Mouse (Mus musculus): Measurements from ENCODE around the gene Olfr907. TPM values are rescaled to one million over a fixed set of nuclear protein-coding genes. Genes with fewer than 3 reads are reported as not detected.

Olfr907 gene
- polyA plus RNA-seq (2015; fragmentation: Nextera tagmentation; extraction: Ambion mirVana), result not detected in 2 replicates

GRCm38 (mm10) chr9:38495501-38495900 is at the start of gene Olfr907:
TSS of gene Olfr907 (plus strand) at chr9:38495801.
- H3K9ac ChIP-seq, result no peak within 1 kb of the TSS
- no peak within 1 kb of the TSS for H3K4me2 ChIP-seq
- ATAC-seq (ENCODE audit: insufficient number of reproducible peaks, low FRiP score, low TSS enrichment, low read depth), result no peak
- H3K4me1 ChIP-seq, result no peaks in the 10 kb centered on the region
- no peaks in the 10 kb centered on the region for H3K9me3 ChIP-seq
- no peaks in the 10 kb centered on the region for H3K36me3 ChIP-seq
- WGBS, result 73% methylated on average over 2 of the region's 2 CpGs
- H3K4me3 ChIP-seq, result no peak within 1 kb of the TSS
- H3K27me3 ChIP-seq, result no peaks in the 10 kb centered on the region
- no peak within 1 kb of the TSS for H3K27ac ChIP-seq

GRCm38 (mm10) chr9:38447352-38447751 is 48.2 kb upstream of the Olfr907 start, which contains the start of gene Olfr902:
TSS of gene Olfr902 (plus strand) at chr9:38447652.
- Histone ChIP-seq H3K27me3 (no peaks in the 10 kb centered on the region), H3K4me3 (no peak within 1 kb of the TSS), H3K27ac (no peak within 1 kb of the TSS), H3K4me1 (no peaks in the 10 kb centered on the region), H3K9me3 (no peaks in the 10 kb centered on the region), H3K9ac (no peak within 1 kb of the TSS), H3K4me2 (no peak within 1 kb of the TSS), H3K36me3 (no peaks in the 10 kb centered on the region)
- ATAC-seq (ENCODE audit: insufficient number of reproducible peaks, low FRiP score, low TSS enrichment, low read depth), result no peak
- WGBS, result 87% methylated on average over 5 of the region's 5 CpGs

GRCm38 (mm10) chr9:38462844-38463243 is 32.8 kb upstream of the Olfr907 start, which contains the start of gene Olfr904:
TSS of gene Olfr904 (plus strand) at chr9:38463144.
- no peak within 1 kb of the TSS for H3K4me3 ChIP-seq
- no peaks in the 10 kb centered on the region for H3K9me3 ChIP-seq
- no peaks in the 10 kb centered on the region for H3K36me3 ChIP-seq
- no peaks in the 10 kb centered on the region for H3K4me1 ChIP-seq
- H3K27ac ChIP-seq, result no peak within 1 kb of the TSS
- ATAC-seq (ENCODE audit: insufficient number of reproducible peaks, low FRiP score, low TSS enrichment, low read depth), result no peak
- H3K27me3 ChIP-seq, result no peaks in the 10 kb centered on the region
- H3K9ac ChIP-seq, result no peak within 1 kb of the TSS
- no peak within 1 kb of the TSS for H3K4me2 ChIP-seq

GRCm38 (mm10) chr9:38470807-38471206 is 24.8 kb upstream of the Olfr907 start, which contains the start of gene Olfr905:
TSS of gene Olfr905 (plus strand) at chr9:38471107.
- H3K4me3 ChIP-seq, result no peak within 1 kb of the TSS
- ATAC-seq (ENCODE audit: insufficient number of reproducible peaks, low FRiP score, low TSS enrichment, low read depth), result no peak

GRCm38 (mm10) chr9:38486785-38487184 is 8.8 kb upstream of the Olfr907 start, which contains the start of gene Olfr906:
TSS of gene Olfr906 (plus strand) at chr9:38487085.
- Histone ChIP-seq H3K9me3 (no peaks in the 10 kb centered on the region), H3K27ac (no peak within 1 kb of the TSS), H3K4me2 (no peak within 1 kb of the TSS), H3K9ac (no peak within 1 kb of the TSS), H3K4me1 (no peaks in the 10 kb centered on the region), H3K36me3 (no peaks in the 10 kb centered on the region), H3K4me3 (no peak within 1 kb of the TSS), H3K27me3 (no peaks in the 10 kb centered on the region)
- ATAC-seq (ENCODE audit: insufficient number of reproducible peaks, low FRiP score, low TSS enrichment, low read depth), result no peak
- 84% methylated on average over 3 of the region's 3 CpGs for WGBS

More at GRCm38 (mm10) chr9:38470807-38471206, 24.8 kb upstream of the Olfr907 start, which contains the start of gene Olfr905:
- no peaks in the 10 kb centered on the region for H3K27me3 ChIP-seq
- H3K9ac ChIP-seq, result no peak within 1 kb of the TSS
- no peaks in the 10 kb centered on the region for H3K4me1 ChIP-seq
- H3K4me2 ChIP-seq, result no peak within 1 kb of the TSS
- H3K27ac ChIP-seq, result no peak within 1 kb of the TSS
- no peaks in the 10 kb centered on the region for H3K9me3 ChIP-seq
- H3K36me3 ChIP-seq, result no peaks in the 10 kb centered on the region

- Histone ChIP-seq H3K4me1 (no peaks in the 10 kb centered on the region), H3K9me3 (no peaks in the 10 kb centered on the region), H3K27me3 (no peaks in the 10 kb centered on the region), H3K9ac (no peak overlapping the region), H3K36me3 (no peaks in the 10 kb centered on the region), H3K4me2 (no peak overlapping the region), H3K4me3 (no peak overlapping the region), H3K27ac (no peak overlapping the region)
- ATAC-seq (ENCODE audit: insufficient number of reproducible peaks, low FRiP score, low TSS enrichment, low read depth), result no peak
- 69% methylated on average over 2 of the region's 2 CpGs for WGBS
These were observed 16.8 kb downstream of the Olfr907 start for GRCm38 (mm10) chr9:38512353-38512752.

GRCm38 (mm10) chr9:38521280-38521679 is 25.7 kb downstream of the Olfr907 start, which contains the start of gene Olfr911-ps1:
TSS of gene Olfr911-ps1 (plus strand) at chr9:38521580.
- no peak within 1 kb of the TSS for H3K9ac ChIP-seq
- WGBS, result 53% methylated on average over 1 of the region's 1 CpGs
- H3K36me3 ChIP-seq, result no peaks in the 10 kb centered on the region
- no peak within 1 kb of the TSS for H3K27ac ChIP-seq
- H3K4me3 ChIP-seq, result no peak within 1 kb of the TSS
- no peaks in the 10 kb centered on the region for H3K27me3 ChIP-seq
- no peak for ATAC-seq (ENCODE audit: insufficient number of reproducible peaks, low FRiP score, low TSS enrichment, low read depth)
- H3K4me2 ChIP-seq, result no peak within 1 kb of the TSS
- no peaks in the 10 kb centered on the region for H3K4me1 ChIP-seq
- H3K9me3 ChIP-seq, result no peaks in the 10 kb centered on the region

- no peaks in the 10 kb centered on the region for H3K4me1 ChIP-seq
- no peaks in the 10 kb centered on the region for H3K36me3 ChIP-seq
- no peak within 1 kb of the TSS for H3K9ac ChIP-seq
- H3K4me2 ChIP-seq, result no peak within 1 kb of the TSS
- no peak for ATAC-seq (ENCODE audit: insufficient number of reproducible peaks, low FRiP score, low TSS enrichment, low read depth)
- no peaks in the 10 kb centered on the region for H3K9me3 ChIP-seq
- H3K27me3 ChIP-seq, result no peaks in the 10 kb centered on the region
- H3K4me3 ChIP-seq, result no peak within 1 kb of the TSS
- H3K27ac ChIP-seq, result no peak within 1 kb of the TSS
- 86% methylated on average over 2 of the region's 2 CpGs for WGBS
These were observed 41.9 kb downstream of the Olfr907 start, which contains the start of gene Olfr910 for GRCm38 (mm10) chr9:38537549-38537948. TSS of gene Olfr910 (plus strand) at chr9:38537849.

Other genes starting within 250 kb of the Olfr907 start
- not detected in 2 replicates for gene Olfr143, start 243.0 kb upstream of the Olfr907 start, polyA plus RNA-seq (2015; fragmentation: Nextera tagmentation; extraction: Ambion mirVana)
- gene Olfr895, start 227.9 kb upstream of the Olfr907 start, polyA plus RNA-seq (2015; fragmentation: Nextera tagmentation; extraction: Ambion mirVana), result not detected in 2 replicates
- not detected in 2 replicates for gene Olfr896-ps1, start 204.7 kb upstream of the Olfr907 start, polyA plus RNA-seq (2015; fragmentation: Nextera tagmentation; extraction: Ambion mirVana)
- gene Olfr25, start 166.7 kb upstream of the Olfr907 start, polyA plus RNA-seq (2015; fragmentation: Nextera tagmentation; extraction: Ambion mirVana), result not detected in 2 replicates
- gene Olfr898, start 147.4 kb upstream of the Olfr907 start, polyA plus RNA-seq (2015; fragmentation: Nextera tagmentation; extraction: Ambion mirVana), result not detected in 2 replicates
- not detected in 2 replicates for gene Olfr250, start 128.9 kb upstream of the Olfr907 start, polyA plus RNA-seq (2015; fragmentation: Nextera tagmentation; extraction: Ambion mirVana)
- gene Olfr251, start 118.7 kb upstream of the Olfr907 start, polyA plus RNA-seq (2015; fragmentation: Nextera tagmentation; extraction: Ambion mirVana), result not detected in 2 replicates
- not detected in 2 replicates for gene Olfr147, start 94.1 kb upstream of the Olfr907 start, polyA plus RNA-seq (2015; fragmentation: Nextera tagmentation; extraction: Ambion mirVana)
- not detected in 2 replicates for gene Olfr901, start 66.3 kb upstream of the Olfr907 start, polyA plus RNA-seq (2015; fragmentation: Nextera tagmentation; extraction: Ambion mirVana)
- not detected in 2 replicates for gene Olfr902, start 48.1 kb upstream of the Olfr907 start, polyA plus RNA-seq (2015; fragmentation: Nextera tagmentation; extraction: Ambion mirVana)
- not detected in 2 replicates for gene Olfr904, start 32.7 kb upstream of the Olfr907 start, polyA plus RNA-seq (2015; fragmentation: Nextera tagmentation; extraction: Ambion mirVana)
- gene Olfr905, start 24.7 kb upstream of the Olfr907 start, polyA plus RNA-seq (2015; fragmentation: Nextera tagmentation; extraction: Ambion mirVana), result not detected in 2 replicates
- not detected in 2 replicates for gene Olfr906, start 8.7 kb upstream of the Olfr907 start, polyA plus RNA-seq (2015; fragmentation: Nextera tagmentation; extraction: Ambion mirVana)
- gene Olfr911-ps1, start 25.8 kb downstream of the Olfr907 start, polyA plus RNA-seq (2015; fragmentation: Nextera tagmentation; extraction: Ambion mirVana), result not detected in 2 replicates
- gene Olfr910, start 42.0 kb downstream of the Olfr907 start, polyA plus RNA-seq (2015; fragmentation: Nextera tagmentation; extraction: Ambion mirVana), result not detected in 2 replicates
- not detected in 2 replicates for gene Olfr912, start 84.4 kb downstream of the Olfr907 start, polyA plus RNA-seq (2015; fragmentation: Nextera tagmentation; extraction: Ambion mirVana)
- not detected in 2 replicates for gene Olfr913, start 97.0 kb downstream of the Olfr907 start, polyA plus RNA-seq (2015; fragmentation: Nextera tagmentation; extraction: Ambion mirVana)
- gene Olfr914, start 109.3 kb downstream of the Olfr907 start, polyA plus RNA-seq (2015; fragmentation: Nextera tagmentation; extraction: Ambion mirVana), result not detected in 2 replicates
- not detected in 2 replicates for gene Olfr916, start 164.1 kb downstream of the Olfr907 start, polyA plus RNA-seq (2015; fragmentation: Nextera tagmentation; extraction: Ambion mirVana)
- gene Olfr917, start 170.0 kb downstream of the Olfr907 start, polyA plus RNA-seq (2015; fragmentation: Nextera tagmentation; extraction: Ambion mirVana), result not detected in 2 replicates
- gene Olfr918, start 178.8 kb downstream of the Olfr907 start, polyA plus RNA-seq (2015; fragmentation: Nextera tagmentation; extraction: Ambion mirVana), result not detected in 2 replicates
- gene Olfr919, start 207.9 kb downstream of the Olfr907 start, polyA plus RNA-seq (2015; fragmentation: Nextera tagmentation; extraction: Ambion mirVana), result not detected in 2 replicates
- 29.6 and 31.1 TPM in 2 replicates for gene Vwa5a, start 222.5 kb downstream of the Olfr907 start, polyA plus RNA-seq (2015; fragmentation: Nextera tagmentation; extraction: Ambion mirVana)

All from limb, embryonic 15.5 days (tissue).